Mouse (Mus musculus) embryonic facial prominence, embryonic 14.5 days (tissue): Measurements from ENCODE around the gene Syk. TPM values are rescaled to one million over a fixed set of nuclear protein-coding genes. Genes with fewer than 3 reads are reported as not detected.

Experiments
- ATAC-seq: fragments of 200-750 bp; cut with Nextera tagmentation; 2 replicates; pipeline ENCODE4 v1.8.0; 2017; ENCODE audit warnings: low read depth, moderate number of reproducible peaks, moderate TSS enrichment
- DNase-seq: peaks from one replicate; pipeline ENCODE4 v3.0.0-alpha.2; 2015; ENCODE audit warnings: low spot score
- H3K27ac ChIP-seq: fragments of 300-500 bp; sonication (generic); replicated peaks from 2 replicates; pipeline ENCODE4 v1.5.1; 2014; ENCODE audit warnings: low read depth, mild to moderate bottlenecking, low read length, moderate library complexity
- H3K27me3 ChIP-seq: fragments of 300-500 bp; sonication (generic); replicated peaks from 2 replicates; pipeline ENCODE4 v1.6.1; 2014; ENCODE audit warnings: low read length; ENCODE audit not compliant: control insufficient read depth, insufficient read depth
- H3K36me3 ChIP-seq: fragments of 300-500 bp; sonication (generic); 2 replicates; pipeline ENCODE4 v1.6.1; 2014; ENCODE audit warnings: low read length, mixed read lengths; ENCODE audit not compliant: control insufficient read depth, insufficient read depth
- H3K4me1 ChIP-seq: fragments of 300-500 bp; sonication (generic); 2 replicates; pipeline ENCODE4 v1.6.1; 2014; ENCODE audit warnings: antibody characterized with exemption, low read length; ENCODE audit not compliant: control insufficient read depth, insufficient read depth
- H3K4me2 ChIP-seq: fragments of 300-500 bp; sonication (generic); 2 replicates; pipeline ENCODE4 v1.6.1; 2014; ENCODE audit warnings: low read depth, mild to moderate bottlenecking, low read length, moderate library complexity, mixed read lengths
- H3K4me3 ChIP-seq: fragments of 300-500 bp; sonication (generic); 2 replicates; pipeline ENCODE4 v1.5.1; 2014; ENCODE audit warnings: low read depth, mild to moderate bottlenecking, low read length
- H3K9ac ChIP-seq: fragments of 300-500 bp; sonication (generic); 2 replicates; pipeline ENCODE4 v1.6.1; 2014; ENCODE audit warnings: low read depth, mild to moderate bottlenecking, low read length, moderate library complexity, mixed read lengths
- H3K9me3 ChIP-seq: fragments of 300-500 bp; sonication (generic); 2 replicates; pipeline ENCODE4 v1.6.1; 2016; ENCODE audit warnings: low read length; ENCODE audit not compliant: control insufficient read depth
- WGBS: fragments of 180-500 bp; shearing (Covaris S2); extraction: QIAGEN DNeasy Blood & Tissue Kit; methylation state at CpG from one replicate; pipeline ENCODE4 v1.1.7; 2014; 5-methylcytosine and 5-hydroxymethylcytosine counted together
- polyA plus RNA-seq: library from polyadenylated mRNA; unstranded; fragments of >200 nt; fragmentation: Nextera tagmentation; extraction: Ambion mirVana; gene quantifications from 2 replicates; pipeline ENCODE4 v1.2.1, GENCODE M21; 2014

Syk gene
- polyA plus RNA-seq, 1 experiment from 2014 or later = 3.2 TPM

GRCm38 (mm10) chr13:52659171-52659665, 76.2 kb downstream of the Syk start:
- DNase-seq (no peak), ATAC-seq (no peak)
- no peak overlapping the region for H3K27ac ChIP-seq
- H3K36me3 ChIP-seq = no peaks in the 10 kb centered on the region
- no peak overlapping the region for H3K9ac ChIP-seq
- no peaks in the 10 kb centered on the region for H3K4me1 ChIP-seq
- no peak overlapping the region for H3K4me2 ChIP-seq
- WGBS = 78% methylated on average over 11 of the region's 11 CpGs
- H3K27me3 ChIP-seq = peaks cover 2% of the 10 kb centered on the region; the same call in 1 of the 2 replicates
- H3K4me3 ChIP-seq = no peak overlapping the region
- no peaks in the 10 kb centered on the region for H3K9me3 ChIP-seq

- 59% methylated on average over 3 of the region's 3 CpGs for WGBS
- Histone ChIP-seq H3K4me2 (no peak overlapping the region), H3K4me1 (no peaks in the 10 kb centered on the region), H3K27me3 (no peaks in the 10 kb centered on the region), H3K4me3 (no peak overlapping the region), H3K9ac (no peak overlapping the region), H3K9me3 (0 out of 2 replicates have a peak, but pooled peaks cover 3% of the 10 kb centered on the region), H3K36me3 (no peaks in the 10 kb centered on the region), H3K27ac (no peak overlapping the region)
- DNase-seq (no peak), ATAC-seq (no peak)
Measured at GRCm38 (mm10) chr13:52669889-52670288, 86.9 kb downstream of the Syk start.

- Histone ChIP-seq H3K9ac (no peak overlapping the region), H3K9me3 (0 out of 2 replicates have a peak, but pooled peaks cover 3% of the 10 kb centered on the region), H3K36me3 (no peaks in the 10 kb centered on the region), H3K27ac (no peak overlapping the region), H3K27me3 (no peaks in the 10 kb centered on the region), H3K4me2 (no peak overlapping the region), H3K4me1 (no peaks in the 10 kb centered on the region), H3K4me3 (no peak overlapping the region)
- ATAC-seq (no peak), DNase-seq (peak; percentile 49)
- WGBS = 53% methylated on average over 4 of the region's 4 CpGs
Measured at GRCm38 (mm10) chr13:52673272-52673671, 90.3 kb downstream of the Syk start.

- Histone ChIP-seq H3K27me3 (no peaks in the 10 kb centered on the region), H3K4me1 (no peaks in the 10 kb centered on the region), H3K4me2 (no peak overlapping the region), H3K9ac (no peak overlapping the region), H3K27ac (no peak overlapping the region), H3K9me3 (0 out of 2 replicates have a peak, but pooled peaks cover 3% of the 10 kb centered on the region), H3K4me3 (no peak overlapping the region), H3K36me3 (no peaks in the 10 kb centered on the region)
- ATAC-seq (no peak), DNase-seq (no peak)
- 35% methylated on average over 4 of the region's 4 CpGs for WGBS
Measured at GRCm38 (mm10) chr13:52673856-52674255, 90.9 kb downstream of the Syk start.

- ATAC-seq (no peak), DNase-seq (no peak)
- Histone ChIP-seq H3K36me3 (no peaks in the 10 kb centered on the region), H3K4me2 (no peak overlapping the region), H3K27me3 (no peaks in the 10 kb centered on the region), H3K4me3 (no peak overlapping the region), H3K27ac (no peak overlapping the region), H3K4me1 (no peaks in the 10 kb centered on the region), H3K9ac (no peak overlapping the region), H3K9me3 (0 out of 2 replicates have a peak, but pooled peaks cover 3% of the 10 kb centered on the region)
- 43% methylated on average over 12 of the region's 12 CpGs for WGBS
Measured at GRCm38 (mm10) chr13:52674839-52675238, 91.9 kb downstream of the Syk start.

GRCm38 (mm10) chr13:52675526-52676294, 92.7 kb downstream of the Syk start:
- no peak overlapping the region for H3K4me3 ChIP-seq
- H3K4me1 ChIP-seq = no peaks in the 10 kb centered on the region
- H3K9ac ChIP-seq = no peak overlapping the region
- H3K4me2 ChIP-seq = no peak overlapping the region
- no peak for ATAC-seq
- 0 out of 2 replicates have a peak, but pooled peaks cover 3% of the 10 kb centered on the region for H3K9me3 ChIP-seq
- H3K36me3 ChIP-seq = no peaks in the 10 kb centered on the region
- no peak overlapping the region for H3K27ac ChIP-seq
- no peak for DNase-seq
- H3K27me3 ChIP-seq = no peaks in the 10 kb centered on the region
- 65% methylated on average over 8 of the region's 8 CpGs for WGBS

GRCm38 (mm10) chr13:52676671-52677445, 93.9 kb downstream of the Syk start:
- no peak overlapping the region for H3K4me2 ChIP-seq
- no peak overlapping the region for H3K4me3 ChIP-seq
- H3K9me3 ChIP-seq = 0 out of 2 replicates have a peak, but pooled peaks cover 3% of the 10 kb centered on the region
- H3K27me3 ChIP-seq = no peaks in the 10 kb centered on the region
- ATAC-seq = no peak
- no peak overlapping the region for H3K9ac ChIP-seq
- no peaks in the 10 kb centered on the region for H3K36me3 ChIP-seq
- H3K27ac ChIP-seq = no peak overlapping the region
- 40% methylated on average over 5 of the region's 5 CpGs for WGBS
- DNase-seq = no peak
- H3K4me1 ChIP-seq = no peaks in the 10 kb centered on the region

- Histone ChIP-seq H3K27ac (no peak overlapping the region), H3K36me3 (no peaks in the 10 kb centered on the region), H3K9me3 (no peaks in the 10 kb centered on the region), H3K4me3 (no peak overlapping the region), H3K4me1 (no peaks in the 10 kb centered on the region), H3K9ac (no peak overlapping the region), H3K4me2 (no peak overlapping the region), H3K27me3 (no peaks in the 10 kb centered on the region)
- WGBS = 64% methylated on average over 5 of the region's 5 CpGs
- no peak for DNase-seq
- no peak for ATAC-seq
Measured at GRCm38 (mm10) chr13:52679906-52680305, 96.9 kb downstream of the Syk start.
